Mouse (Mus musculus) ovary, adult 18-20 months (tissue): ENCODE measurements around the gene Gm43552.
"Not testable (repeated sequence)": the region's sequence is repeated elsewhere in the genome, so short reads cannot be mapped to it uniquely, and the experiment has no call there.

Experiments
- DNase-seq: peaks from one replicate; pipeline ENCODE4 v3.0.0; 2022; ENCODE audit warnings: low spot score, mixed read lengths

Gene Gm43552

GRCm38 (mm10) chr5:65491767-65492715 lies 592 bp downstream of the Gm43552 start:
- DNase-seq = peak; percentile 47

- no peak for DNase-seq
Observed at GRCm38 (mm10) chr5:65489830-65490229, 2.8 kb downstream of the Gm43552 start.

- no peak for DNase-seq
Observed at GRCm38 (mm10) chr5:65488725-65489124, 3.9 kb downstream of the Gm43552 start.

- DNase-seq = no peak
Observed at GRCm38 (mm10) chr5:65487381-65487780, 5.3 kb downstream of the Gm43552 start.

GRCm38 (mm10) chr5:65486514-65486913 lies 6.1 kb downstream of the Gm43552 start:
- DNase-seq = no peak

GRCm38 (mm10) chr5:65482996-65483395 lies 9.6 kb downstream of the Gm43552 start:
- DNase-seq = no peak

DNA sequence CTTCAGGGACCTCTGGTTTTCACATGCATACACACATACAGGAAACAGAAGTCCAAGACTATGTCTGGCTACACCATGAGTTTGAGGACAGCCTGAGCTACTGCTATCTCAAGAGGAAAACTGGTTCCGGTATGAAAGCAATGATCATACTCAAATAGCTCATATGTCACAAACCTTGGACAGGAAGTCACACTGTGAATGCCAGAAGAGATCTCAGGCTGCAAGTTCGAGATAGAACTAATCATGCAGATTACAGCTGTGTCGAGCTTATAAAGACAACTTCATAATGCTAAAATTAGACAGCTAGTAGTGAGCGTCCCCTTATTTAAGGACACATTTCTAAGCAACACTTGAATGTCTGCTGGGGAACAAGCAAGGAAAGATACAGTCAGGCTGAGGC lies 12.1 kb downstream of the Gm43552 start:
- no peak for DNase-seq

GRCm38 (mm10) chr5:65479681-65480445 lies 12.8 kb downstream of the Gm43552 start:
- no peak for DNase-seq

GRCm38 (mm10) chr5:65478224-65478623 lies 14.4 kb downstream of the Gm43552 start:
- DNase-seq = no peak

DNA sequence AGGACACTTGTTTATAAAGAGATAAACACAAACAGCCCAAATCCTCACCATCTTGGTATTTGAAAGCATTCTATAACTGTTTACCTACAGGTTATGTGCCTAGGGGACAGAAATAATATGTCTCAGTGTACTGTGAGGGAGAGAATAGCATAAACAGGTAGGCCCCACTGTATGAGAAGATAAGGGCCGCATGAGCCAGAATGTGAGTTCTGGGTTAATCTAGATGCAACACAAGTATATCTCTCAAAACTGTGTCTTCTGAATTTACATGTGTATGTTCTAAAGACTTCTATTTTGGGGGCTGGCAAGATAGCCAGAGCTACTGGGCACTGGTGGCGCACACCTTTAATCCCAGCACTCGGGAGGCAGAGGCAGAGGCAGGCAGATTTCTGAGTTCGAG lies 15.9 kb downstream of the Gm43552 start:
- not testable (repeated sequence) for DNase-seq

GRCm38 (mm10) chr5:65475806-65476205 lies 16.8 kb downstream of the Gm43552 start:
- no peak for DNase-seq

DNA sequence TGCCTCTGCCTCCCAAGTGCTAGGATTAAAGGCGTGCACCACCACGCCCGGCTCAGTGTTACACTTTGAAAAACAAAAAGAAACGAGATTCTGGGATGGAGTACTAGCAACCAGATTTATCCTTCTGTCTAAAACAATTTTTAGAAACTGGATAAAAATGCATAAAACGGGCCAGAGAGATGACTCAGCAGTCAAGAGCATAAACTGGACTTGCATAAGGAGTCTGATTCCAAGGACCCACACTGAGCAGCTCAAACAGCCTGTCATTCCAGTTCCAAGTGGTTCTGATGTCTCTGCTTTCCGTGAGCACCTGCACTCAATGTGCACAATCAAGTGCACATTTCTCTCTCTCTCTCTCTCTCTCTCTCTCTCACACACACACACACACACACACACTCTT lies 22.9 kb downstream of the Gm43552 start:
- DNase-seq = no peak

DNA sequence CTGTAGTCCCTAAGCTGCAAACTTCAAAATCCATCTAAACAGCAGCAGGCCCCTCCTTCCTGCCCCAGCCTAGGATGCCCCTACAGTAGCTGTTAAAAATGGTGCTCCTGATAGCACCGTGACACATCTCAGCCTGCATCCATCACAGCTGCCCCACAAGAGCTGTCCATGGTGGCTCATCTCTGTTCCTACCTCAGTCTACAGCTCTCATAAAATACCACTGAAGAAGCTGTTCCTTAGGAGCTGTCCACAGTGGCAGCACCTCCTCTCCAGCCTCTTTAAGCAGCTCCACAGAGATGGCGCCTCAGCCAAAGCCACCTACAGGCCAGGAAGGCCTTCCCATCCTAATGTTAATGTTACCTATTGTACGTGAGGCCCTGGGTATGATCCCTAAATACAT lies 25.7 kb downstream of the Gm43552 start:
- no peak for DNase-seq

DNA sequence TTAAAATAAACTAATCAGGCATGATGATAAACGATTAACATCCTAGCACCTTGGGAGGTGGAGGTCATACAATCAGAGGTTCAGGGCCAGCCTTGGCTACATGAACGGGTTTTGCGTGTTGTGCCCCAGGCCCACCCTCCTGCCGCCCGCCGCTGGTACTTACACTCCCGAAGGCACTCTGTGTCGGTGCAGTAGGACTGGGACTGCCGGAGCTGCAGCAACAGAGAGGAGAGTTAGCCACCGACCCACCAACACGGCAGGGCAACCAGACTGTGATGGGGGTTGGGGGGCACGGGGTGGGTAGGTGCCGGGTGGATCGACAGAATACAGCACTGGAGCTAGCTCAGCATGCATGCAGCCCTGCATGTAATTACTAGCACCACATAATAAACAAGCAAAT lies 32.3 kb downstream of the Gm43552 start:
- no peak for DNase-seq

- no peak for DNase-seq
Observed at GRCm38 (mm10) chr5:65459454-65459853, 33.2 kb downstream of the Gm43552 start.

- no peak for DNase-seq
Observed at GRCm38 (mm10) chr5:65457846-65458245, 34.8 kb downstream of the Gm43552 start.

- DNase-seq = no peak
Observed at GRCm38 (mm10) chr5:65457086-65457827, 35.4 kb downstream of the Gm43552 start.

DNA sequence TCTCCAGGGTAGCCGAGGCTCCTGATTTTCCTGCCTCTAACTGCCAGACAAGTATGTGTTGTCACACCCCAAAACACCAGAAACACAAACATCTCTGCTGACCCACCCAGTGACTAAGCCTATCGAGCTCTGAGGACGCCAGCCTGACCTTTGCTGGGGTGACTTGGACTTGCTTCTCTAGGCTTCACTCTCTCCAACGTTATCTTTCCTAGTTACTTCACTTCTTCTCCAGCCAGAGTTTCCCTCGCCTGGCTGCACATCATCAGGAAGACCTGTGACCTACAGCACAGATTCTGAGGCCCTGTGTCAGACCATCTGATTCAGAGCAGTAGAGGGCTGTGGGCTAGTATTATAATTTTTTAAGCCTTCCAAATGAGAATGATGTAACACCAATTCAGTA lies 37.9 kb downstream of the Gm43552 start:
- DNase-seq = no peak

DNA sequence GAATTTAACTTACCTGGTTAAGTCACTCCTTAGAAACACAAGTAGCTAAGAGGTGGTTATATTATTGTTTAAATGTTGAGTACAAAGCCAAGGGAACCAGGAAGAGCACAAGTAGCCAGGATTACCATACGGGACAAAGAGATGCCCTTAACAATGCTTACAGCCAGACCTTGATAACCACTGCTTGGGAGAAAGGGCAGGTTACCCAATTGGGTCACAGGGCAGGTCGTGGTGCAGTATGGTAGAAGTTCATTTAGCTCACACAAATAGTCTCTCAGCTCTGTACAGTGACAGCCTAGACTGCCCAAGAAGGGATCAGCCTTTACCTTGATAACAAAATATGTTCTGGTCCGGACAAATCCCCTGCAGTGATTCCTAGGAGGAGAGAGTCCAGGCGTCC lies 43.7 kb downstream of the Gm43552 start:
- DNase-seq = no peak

DNA sequence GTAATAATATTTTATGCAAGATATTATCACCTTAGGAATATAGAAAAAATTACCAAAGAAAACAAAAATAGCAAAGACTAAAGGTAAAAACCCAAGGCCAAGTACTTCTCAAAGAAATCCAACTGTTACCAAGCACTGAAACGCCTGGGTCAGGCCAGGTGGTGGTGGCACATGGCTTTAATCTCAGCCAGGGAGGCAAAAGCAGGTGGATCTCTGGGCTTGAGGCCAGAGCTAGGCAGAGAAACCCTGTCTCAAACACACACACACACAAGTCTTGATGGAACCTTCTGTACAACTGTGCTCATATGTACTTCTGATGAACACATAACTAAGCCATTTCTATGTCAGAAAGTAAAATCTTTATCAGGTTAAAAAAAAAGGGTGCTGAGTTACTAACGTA lies 44.8 kb downstream of the Gm43552 start:
- DNase-seq = no peak

DNA sequence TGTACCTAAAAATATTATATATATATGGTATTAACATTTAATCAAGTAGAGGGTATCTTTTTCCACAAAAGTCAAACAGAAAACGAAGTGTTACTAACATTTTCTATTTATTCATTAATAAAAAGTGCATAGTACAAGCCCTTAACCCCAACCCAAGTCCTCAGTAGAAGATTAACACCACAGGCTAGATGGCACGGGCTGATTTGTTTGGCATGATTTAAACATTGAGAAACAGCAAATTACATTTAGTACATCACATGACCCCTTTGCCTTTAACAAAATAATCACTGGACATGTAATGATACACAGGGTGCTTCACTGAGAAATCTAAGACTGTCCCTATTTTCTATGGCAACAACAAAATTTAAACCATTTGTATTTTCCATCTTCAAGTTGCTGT lies 45.9 kb downstream of the Gm43552 start:
- no peak for DNase-seq

GRCm38 (mm10) chr5:65444981-65445380 lies 47.7 kb downstream of the Gm43552 start:
- no peak for DNase-seq
